Mouse (Mus musculus) liver, embryonic 16.5 days (tissue): ENCODE results near the gene Snx5. TPM values are rescaled to one million over a fixed set of nuclear protein-coding genes. Genes with fewer than 3 reads are reported as not detected.

Experiments
- ATAC-seq: fragments of 200-750 bp; cut with Nextera tagmentation; 2 replicates; pipeline ENCODE4 v1.8.0; 2017; ENCODE audit warnings: low read depth, mild to moderate bottlenecking, moderate number of reproducible peaks, moderate library complexity
- H3K27ac ChIP-seq: fragments of 300-500 bp; sonication (generic); 2 replicates; pipeline ENCODE4 v1.5.1; 2014; ENCODE audit warnings: mild to moderate bottlenecking, low read length
- H3K27me3 ChIP-seq: fragments of 300-500 bp; sonication (generic); 2 replicates; pipeline ENCODE4 v1.6.1; 2014; ENCODE audit warnings: low read depth, low read length, mixed read lengths; ENCODE audit not compliant: control insufficient read depth, insufficient read depth
- H3K36me3 ChIP-seq: fragments of 300-500 bp; sonication (generic); 2 replicates; pipeline ENCODE4 v1.6.1; 2014; ENCODE audit warnings: mild to moderate bottlenecking; ENCODE audit not compliant: control insufficient read depth, insufficient read depth
- H3K4me1 ChIP-seq: fragments of 300-500 bp; sonication (generic); 2 replicates; pipeline ENCODE4 v1.6.1; 2014; ENCODE audit warnings: low read depth, low read length, mixed read lengths; ENCODE audit not compliant: control insufficient read depth
- H3K4me2 ChIP-seq: fragments of 300-500 bp; sonication (generic); 2 replicates; pipeline ENCODE4 v1.6.1; 2014; ENCODE audit warnings: low read depth, low read length, mixed read lengths
- H3K4me3 ChIP-seq: fragments of 300-500 bp; sonication (generic); 2 replicates; pipeline ENCODE4 v1.5.1; 2014; ENCODE audit warnings: low read depth, mild to moderate bottlenecking, low read length
- H3K9ac ChIP-seq: fragments of 300-500 bp; sonication (generic); 2 replicates; pipeline ENCODE4 v1.6.1; 2014; ENCODE audit warnings: low read depth, low read length
- H3K9me3 ChIP-seq: fragments of 300-500 bp; sonication (generic); replicated peaks from 2 replicates; pipeline ENCODE4 v1.6.1; 2016; ENCODE audit warnings: low read length; ENCODE audit not compliant: control insufficient read depth
- WGBS: fragments of 180-500 bp; shearing (Covaris S2); extraction: QIAGEN DNeasy Blood & Tissue Kit; methylation state at CpG from one replicate; pipeline ENCODE4 v1.1.7; 2014; ENCODE audit not compliant: insufficient replicate concordance; 5-methylcytosine and 5-hydroxymethylcytosine counted together
- polyA plus RNA-seq: library from polyadenylated mRNA; unstranded; fragments of >200 nt; fragmentation: Nextera tagmentation; extraction: Ambion mirVana; gene quantifications from 2 replicates; pipeline ENCODE4 v1.2.1, GENCODE M21; 2015

Snx5 gene
- polyA plus RNA-seq, 1 experiment from 2014 or later = 56.5 TPM

DNA sequence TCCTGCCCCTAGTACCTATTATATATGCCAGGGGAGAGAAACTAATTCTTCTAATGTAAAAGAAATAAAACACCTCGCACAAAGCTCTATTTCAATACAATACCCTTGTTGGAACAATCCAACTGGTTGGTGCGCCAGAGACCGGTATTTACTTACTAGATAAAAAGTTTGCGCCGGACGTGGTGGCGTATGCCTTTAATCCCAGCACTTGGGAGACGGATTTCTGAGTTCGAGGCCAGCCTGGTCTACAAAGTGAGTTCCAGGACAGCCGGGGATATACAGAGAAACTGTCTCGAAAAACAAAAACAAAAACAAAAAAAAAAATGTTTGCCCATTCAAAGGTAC lies 1.4 kb downstream of the Snx5 start:
- Histone ChIP-seq H3K27ac (peak overlapping the region; percentile 54), H3K4me3 (peak overlapping the region; percentile 91), H3K9me3 (no peaks in the 10 kb centered on the region), H3K4me1 (peaks cover 41% of the 10 kb centered on the region), H3K9ac (peak overlapping the region; percentile 94), H3K36me3 (no peaks in the 10 kb centered on the region; the same call in none of the 2 replicates), H3K27me3 (no peaks in the 10 kb centered on the region), H3K4me2 (peak overlapping the region; percentile 86)
- no peak for ATAC-seq
- 0% methylated on average over 11 of the region's 11 CpGs for WGBS

DNA sequence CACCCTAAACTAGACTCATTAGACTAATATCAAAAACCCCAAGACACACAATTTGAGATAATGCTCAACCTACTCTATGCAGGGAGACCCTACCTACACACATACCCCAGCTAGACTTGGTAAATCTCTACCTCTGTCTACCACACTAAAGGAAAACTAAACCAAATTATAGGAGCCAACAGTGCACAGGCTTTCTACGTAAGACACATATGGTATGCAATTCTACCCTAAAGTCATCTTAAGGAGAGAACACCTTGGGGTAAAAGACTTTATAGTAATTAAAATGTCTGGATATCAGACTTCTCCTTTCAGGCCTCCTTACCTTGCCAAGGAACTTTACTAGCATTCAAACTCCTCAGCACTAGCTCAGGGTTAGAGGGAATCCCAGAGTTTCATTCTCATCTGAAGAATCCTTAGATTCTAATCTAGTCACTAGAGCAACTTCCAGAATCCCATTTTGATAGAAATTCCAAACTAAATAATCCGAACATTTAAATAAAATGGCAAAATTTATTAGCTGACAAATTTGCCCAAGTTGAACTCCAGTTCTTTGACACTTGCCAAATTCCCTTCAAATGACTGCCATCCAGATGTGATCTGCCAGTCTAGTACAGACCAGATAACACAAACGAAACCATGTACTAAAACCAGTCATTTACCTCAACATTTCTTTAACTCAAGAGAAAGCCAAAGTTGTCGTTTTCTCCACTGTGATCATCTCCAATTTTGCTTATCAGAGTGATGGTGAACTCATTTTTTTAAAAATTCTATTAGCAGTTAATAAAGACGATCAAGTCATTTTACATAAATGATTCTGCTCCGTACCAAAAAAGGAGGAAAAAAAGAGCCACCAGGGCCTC lies 2.0 kb downstream of the Snx5 start:
- peak overlapping the region; percentile 91 for H3K4me3 ChIP-seq
- peaks cover 4% of the 10 kb centered on the region for H3K36me3 ChIP-seq
- H3K9me3 ChIP-seq = no peaks in the 10 kb centered on the region
- H3K27ac ChIP-seq = peak overlapping the region; percentile 54
- no peaks in the 10 kb centered on the region for H3K27me3 ChIP-seq
- peak overlapping the region; percentile 86 for H3K4me2 ChIP-seq
- H3K9ac ChIP-seq = peak overlapping the region; percentile 94
- WGBS = 4% methylated on average over 6 of the region's 6 CpGs
- no peak for ATAC-seq
- H3K4me1 ChIP-seq = peaks cover 44% of the 10 kb centered on the region

DNA sequence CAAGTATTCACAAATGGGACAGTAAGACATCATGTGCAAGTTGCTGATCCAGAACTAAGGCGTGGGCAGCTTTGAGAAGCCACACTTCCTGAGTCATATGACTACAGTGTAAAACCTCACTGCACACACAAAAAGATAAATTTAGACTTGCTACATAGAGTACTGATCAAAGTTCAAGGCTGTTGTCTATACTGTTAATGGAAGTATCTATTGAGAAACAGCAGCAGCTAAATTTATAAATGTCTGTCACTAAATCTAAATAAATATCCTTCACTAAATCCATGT lies 3.0 kb downstream of the Snx5 start:
- Histone ChIP-seq H3K4me3 (peak overlapping the region; percentile 91), H3K4me1 (peaks cover 46% of the 10 kb centered on the region)
- 0% methylated on average over 1 of the region's 1 CpGs for WGBS

DNA sequence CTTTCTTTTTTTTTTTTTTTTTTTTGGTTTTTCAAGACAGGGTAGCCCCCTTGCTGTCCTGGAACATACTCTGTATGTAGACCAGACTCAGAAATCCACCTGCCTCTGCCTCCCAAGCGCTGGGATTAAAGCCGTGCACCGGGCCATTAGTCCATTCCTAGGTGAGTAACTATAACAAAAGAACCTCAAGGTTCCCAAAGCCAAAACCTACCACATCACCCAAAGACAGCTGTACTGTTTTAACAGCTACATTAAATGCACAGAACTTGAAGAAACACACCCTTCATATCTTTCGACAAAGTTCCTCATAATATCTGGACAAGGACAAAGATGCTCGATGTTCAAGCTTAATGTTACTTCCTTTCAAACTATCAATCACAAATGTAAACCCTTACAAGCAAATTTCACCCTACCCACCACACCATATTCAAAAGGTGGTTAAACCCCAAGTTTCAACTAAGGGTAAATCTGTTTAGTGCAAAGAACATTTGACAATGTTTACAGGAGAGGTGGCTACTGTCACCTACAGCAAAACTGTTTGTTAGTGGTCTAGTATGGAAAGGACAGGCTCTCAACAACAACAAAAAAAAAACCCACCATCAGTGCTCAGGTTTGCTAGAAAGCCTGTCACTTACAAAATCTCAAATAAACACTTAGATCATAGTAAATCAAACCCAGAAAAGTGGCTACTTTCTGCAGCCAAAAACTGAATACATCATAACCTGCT lies 3.5 kb downstream of the Snx5 start:
- peaks cover 46% of the 10 kb centered on the region for H3K4me1 ChIP-seq
- H3K27me3 ChIP-seq = no peaks in the 10 kb centered on the region
- H3K36me3 ChIP-seq = peaks cover 4% of the 10 kb centered on the region
- 24% methylated on average over 5 of the region's 5 CpGs for WGBS
- ATAC-seq = no peak
- H3K4me2 ChIP-seq = peak overlapping the region; percentile 86
- H3K9me3 ChIP-seq = no peaks in the 10 kb centered on the region
- peak overlapping the region; percentile 58 for H3K27ac ChIP-seq
- 0 out of 2 replicates have a peak overlapping the region, but pooled peaks have one; percentile 30 for H3K9ac ChIP-seq
- H3K4me3 ChIP-seq = peak overlapping the region; percentile 24

More for the DNA sequence above, 3.0 kb downstream of the Snx5 start:
- H3K27me3 ChIP-seq = no peaks in the 10 kb centered on the region
- peaks cover 4% of the 10 kb centered on the region for H3K36me3 ChIP-seq
- H3K4me2 ChIP-seq = peak overlapping the region; percentile 86
- no peaks in the 10 kb centered on the region for H3K9me3 ChIP-seq
- peak overlapping the region; percentile 58 for H3K27ac ChIP-seq
- H3K9ac ChIP-seq = peak overlapping the region; percentile 30; the same call in 1 of the 2 replicates
- no peak for ATAC-seq

DNA sequence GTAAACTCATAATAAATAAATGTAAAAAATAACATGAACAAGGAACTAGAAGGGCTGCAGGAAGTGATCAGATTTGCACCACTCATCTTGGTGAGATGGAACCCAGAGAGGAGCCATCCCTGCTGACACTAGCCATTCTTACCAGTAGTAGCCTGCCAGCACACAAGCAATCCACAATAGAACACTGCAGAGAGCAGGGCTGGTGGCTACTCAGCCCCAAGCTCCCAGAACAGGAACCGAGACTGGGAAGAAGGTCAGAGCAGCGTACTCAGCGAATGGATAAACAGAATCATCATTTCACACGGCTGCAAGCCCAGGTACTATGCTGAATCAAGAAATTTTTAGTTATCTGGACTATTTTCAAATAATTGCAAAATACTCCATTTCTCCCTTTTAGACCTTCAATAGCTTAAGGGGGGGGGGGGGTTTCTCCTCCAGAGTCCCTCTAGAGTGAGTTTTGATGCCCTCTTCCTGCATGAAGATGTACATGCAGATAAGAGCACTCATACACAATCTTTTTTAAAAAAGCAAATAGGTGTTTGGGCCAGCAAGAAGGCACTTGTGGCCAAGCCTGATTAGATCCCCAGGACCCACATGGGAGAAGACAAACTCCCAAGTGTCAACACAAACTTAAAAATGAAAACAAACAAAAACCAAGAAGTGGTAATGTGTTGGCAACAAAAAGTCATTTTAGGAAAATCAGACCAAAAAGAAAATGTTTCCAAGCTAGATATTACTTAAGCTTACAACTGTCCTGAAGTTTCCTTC lies 4.6 kb downstream of the Snx5 start:
- H3K36me3 ChIP-seq = peaks cover 12% of the 10 kb centered on the region
- H3K4me1 ChIP-seq = peaks cover 47% of the 10 kb centered on the region
- H3K27ac ChIP-seq = no peak overlapping the region
- H3K9me3 ChIP-seq = no peaks in the 10 kb centered on the region
- no peak for ATAC-seq
- no peak overlapping the region for H3K9ac ChIP-seq
- WGBS = 40% methylated on average over 4 of the region's 4 CpGs
- no peak overlapping the region for H3K4me3 ChIP-seq
- no peaks in the 10 kb centered on the region for H3K27me3 ChIP-seq
- H3K4me2 ChIP-seq = no peak overlapping the region

DNA sequence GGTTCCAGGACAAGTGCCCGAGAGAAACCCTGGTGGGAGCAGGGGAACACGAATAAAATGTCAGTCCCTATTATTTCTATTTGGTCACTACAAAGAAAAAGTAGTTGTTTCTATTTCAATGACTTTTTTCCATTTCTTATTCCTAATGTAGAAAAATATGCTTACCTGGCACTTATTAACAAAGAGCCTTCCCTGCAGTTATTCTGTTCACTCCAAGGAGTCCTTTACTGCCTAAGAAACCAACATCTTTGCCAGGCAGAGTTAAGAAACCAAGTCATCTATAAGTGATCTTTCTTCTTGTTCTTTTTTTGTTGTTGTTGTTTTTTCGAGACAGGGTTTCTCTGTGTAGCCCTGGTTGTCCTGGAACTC lies 5.6 kb downstream of the Snx5 start:
- Histone ChIP-seq H3K9ac (no peak overlapping the region), H3K9me3 (no peaks in the 10 kb centered on the region)
- WGBS = 60% methylated on average over 3 of the region's 3 CpGs

DNA sequence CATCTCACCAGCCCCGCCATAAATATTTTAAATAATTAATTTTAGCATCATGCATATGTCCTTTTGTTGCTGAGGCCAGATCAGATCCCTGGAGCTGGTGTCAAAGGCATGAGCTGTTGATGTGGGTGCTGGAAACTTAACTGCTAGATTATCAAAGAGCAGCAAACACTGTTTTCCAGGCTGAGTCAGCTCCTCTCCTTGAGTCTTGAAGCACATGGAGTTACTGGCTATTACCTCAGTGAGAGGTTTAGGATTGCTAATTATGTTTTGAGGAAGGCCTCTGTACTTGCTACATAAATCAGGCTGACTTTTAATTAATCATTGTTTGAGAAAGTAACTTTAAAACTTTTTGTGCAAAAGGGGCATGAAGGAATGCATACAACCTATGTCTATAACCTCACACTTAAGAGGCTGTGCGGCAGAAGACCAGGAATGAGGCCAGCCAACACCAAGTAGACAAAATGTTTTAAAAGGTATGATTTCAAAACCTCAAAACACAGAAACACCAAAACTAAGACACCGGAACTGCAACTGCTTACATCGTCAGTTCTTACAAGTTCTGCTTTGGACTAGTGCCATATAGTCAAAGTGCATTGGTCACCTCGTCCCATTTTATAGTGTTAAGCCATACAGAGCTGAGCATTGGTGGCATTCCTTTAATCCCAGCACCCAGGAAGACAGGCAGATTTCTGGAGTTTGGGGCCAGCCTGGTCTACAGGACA lies 6.1 kb downstream of the Snx5 start:
- Histone ChIP-seq H3K9ac (no peak overlapping the region), H3K27ac (peak overlapping the region; percentile 41; the same call in 1 of the 2 replicates), H3K4me1 (peaks cover 46% of the 10 kb centered on the region)

More for the DNA sequence above, 5.6 kb downstream of the Snx5 start:
- Histone ChIP-seq H3K4me3 (no peak overlapping the region), H3K27ac (peak overlapping the region; percentile 41; the same call in 1 of the 2 replicates), H3K36me3 (peaks cover 20% of the 10 kb centered on the region), H3K4me1 (peaks cover 46% of the 10 kb centered on the region), H3K4me2 (no peak overlapping the region), H3K27me3 (no peaks in the 10 kb centered on the region)
- ATAC-seq = no peak

DNA sequence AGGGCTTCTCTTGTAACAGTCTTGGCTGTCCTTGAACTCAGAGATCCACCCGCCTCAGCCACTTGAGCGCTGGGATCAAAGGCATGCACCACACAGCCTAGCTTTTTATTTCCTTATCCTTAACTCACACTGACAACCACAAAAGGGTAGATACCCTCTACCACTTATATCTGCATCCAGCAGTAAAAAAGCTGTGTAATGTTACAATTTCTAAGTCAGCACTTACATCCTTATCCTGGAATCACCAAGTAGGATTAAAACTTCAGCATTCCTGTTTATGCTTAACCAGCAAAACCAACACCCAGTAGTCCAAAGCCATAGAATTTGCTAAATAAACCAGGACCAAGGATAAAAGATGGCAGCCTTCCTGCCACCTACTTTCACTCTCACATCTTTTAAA lies 7.9 kb downstream of the Snx5 start:
- Histone ChIP-seq H3K27ac (no peak overlapping the region), H3K27me3 (no peaks in the 10 kb centered on the region), H3K4me3 (no peak overlapping the region), H3K4me2 (no peak overlapping the region), H3K9ac (no peak overlapping the region), H3K9me3 (no peaks in the 10 kb centered on the region), H3K4me1 (peaks cover 37% of the 10 kb centered on the region), H3K36me3 (peaks cover 38% of the 10 kb centered on the region)
- WGBS = 51% methylated on average over 2 of the region's 2 CpGs
- ATAC-seq = no peak

More for the DNA sequence above, 6.1 kb downstream of the Snx5 start:
- Histone ChIP-seq H3K9me3 (no peaks in the 10 kb centered on the region), H3K4me2 (no peak overlapping the region), H3K27me3 (no peaks in the 10 kb centered on the region), H3K36me3 (peaks cover 21% of the 10 kb centered on the region), H3K4me3 (no peak overlapping the region)
- ATAC-seq = no peak
- WGBS = 54% methylated on average over 5 of the region's 5 CpGs
